Mouse (Mus musculus): Measurements from ENCODE around the gene Cox4i2.

DNA sequence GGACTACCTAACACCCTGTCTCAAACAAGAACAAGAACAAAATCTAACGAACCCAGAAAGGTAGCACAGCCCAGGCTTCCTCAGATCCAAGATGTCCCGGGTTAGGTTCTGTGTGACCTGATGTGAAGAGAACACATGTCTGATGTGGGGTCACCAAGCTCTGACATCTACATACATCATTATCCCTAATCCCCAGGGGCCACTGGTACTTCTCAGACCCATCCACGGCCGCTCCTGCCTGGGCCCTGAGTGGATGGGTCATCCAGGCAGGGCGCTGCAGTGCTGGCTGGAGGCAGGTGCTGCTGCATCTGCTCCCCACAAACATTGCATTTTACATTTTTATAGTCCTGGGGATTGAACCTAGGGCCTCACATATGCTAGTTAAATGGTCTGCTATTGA is 13.5 kb upstream of the Cox4i2 start:
- TF ChIP-seq GATA1 (IDR thresholded peaks at IDR 0.05; ENCODE audit: low read length) (no peak), TAL1 (IDR thresholded peaks at IDR 0.05; ENCODE audit: low read length) (no peak)

Measured in erythroblast, embryonic 14.5 days (primary cell).